Mouse (Mus musculus) midbrain, postnatal 0 days (tissue): ENCODE results near the gene Tbc1d24. TPM values are rescaled to one million over a fixed set of nuclear protein-coding genes. Genes with fewer than 3 reads are reported as not detected.

Experiments
- ATAC-seq: fragments of 200-750 bp; cut with Nextera tagmentation; 2 replicates; pipeline ENCODE4 v1.8.0; 2017; ENCODE audit warnings: moderate number of reproducible peaks, mild to moderate bottlenecking, moderate TSS enrichment, moderate library complexity; ENCODE audit not compliant: low FRiP score
- DNase-seq: peaks from one replicate; pipeline ENCODE4 v3.0.0-alpha.2; 2015; ENCODE audit warnings: low spot score
- H3K27ac ChIP-seq: fragments of 300-500 bp; sonication (generic); 2 replicates; pipeline ENCODE4 v1.5.1; 2014; ENCODE audit warnings: low read depth, mild to moderate bottlenecking, low read length, mixed read lengths
- H3K27me3 ChIP-seq: fragments of 300-500 bp; sonication (generic); 2 replicates; pipeline ENCODE4 v1.6.1; 2014; ENCODE audit warnings: low read length, control low read depth, mixed read lengths; ENCODE audit not compliant: insufficient read depth
- H3K36me3 ChIP-seq: fragments of 300-500 bp; sonication (generic); 2 replicates; pipeline ENCODE4 v1.6.1; 2014; ENCODE audit warnings: low read length, control low read depth, mixed read lengths; ENCODE audit not compliant: insufficient read depth
- H3K4me1 ChIP-seq: fragments of 300-500 bp; sonication (generic); 2 replicates; pipeline ENCODE4 v1.6.1; 2014; ENCODE audit warnings: mild to moderate bottlenecking, control low read depth, antibody characterized with exemption, low read length, mixed read lengths; ENCODE audit not compliant: insufficient read depth
- H3K4me2 ChIP-seq: fragments of 300-500 bp; sonication (generic); 2 replicates; pipeline ENCODE4 v1.6.1; 2014; ENCODE audit warnings: low read depth, mild to moderate bottlenecking, low read length, mixed read lengths; ENCODE audit not compliant: poor library complexity, severe bottlenecking
- H3K4me3 ChIP-seq: fragments of 300-500 bp; sonication (generic); 2 replicates; pipeline ENCODE4 v1.5.1; 2014; ENCODE audit warnings: low read depth, mild to moderate bottlenecking, low read length, moderate library complexity
- H3K9ac ChIP-seq: fragments of 300-500 bp; sonication (generic); replicated peaks from 2 replicates; pipeline ENCODE4 v1.6.1; 2014; ENCODE audit warnings: mild to moderate bottlenecking, low read length, moderate library complexity, mixed read lengths; ENCODE audit not compliant: poor library complexity, severe bottlenecking
- H3K9me3 ChIP-seq: fragments of 300-500 bp; sonication (generic); 2 replicates; pipeline ENCODE4 v1.6.1; 2016; ENCODE audit warnings: low read length, control low read depth
- CTCF ChIP-seq: IDR thresholded peaks from 2 replicates; pipeline ENCODE4 v1.5.1; 2016; ENCODE audit warnings: antibody characterized with exemption, mild to moderate bottlenecking
- WGBS: fragments of 180-500 bp; shearing (Covaris S2); extraction: QIAGEN DNeasy Blood & Tissue Kit; methylation state at CpG from one replicate; pipeline ENCODE4 v1.1.7; 2014; 5-methylcytosine and 5-hydroxymethylcytosine counted together
- polyA plus RNA-seq: library from polyadenylated mRNA; unstranded; fragments of >200 nt; fragmentation: Nextera tagmentation; extraction: Ambion mirVana; gene quantifications from 2 replicates; pipeline ENCODE4 v1.2.1, GENCODE M21; 2015
- total RNA-seq: library from RNA; depleted of rRNA; stranded (reverse); fragments of >200 nt; gene quantifications from 2 replicates; pipeline ENCODE4 v1.2.3, GENCODE M21; 2014

The Tbc1d24 gene
- total and polyA plus RNA-seq, 2 experiments from 2014 or later, result 27.6 to 146 TPM

DNA sequence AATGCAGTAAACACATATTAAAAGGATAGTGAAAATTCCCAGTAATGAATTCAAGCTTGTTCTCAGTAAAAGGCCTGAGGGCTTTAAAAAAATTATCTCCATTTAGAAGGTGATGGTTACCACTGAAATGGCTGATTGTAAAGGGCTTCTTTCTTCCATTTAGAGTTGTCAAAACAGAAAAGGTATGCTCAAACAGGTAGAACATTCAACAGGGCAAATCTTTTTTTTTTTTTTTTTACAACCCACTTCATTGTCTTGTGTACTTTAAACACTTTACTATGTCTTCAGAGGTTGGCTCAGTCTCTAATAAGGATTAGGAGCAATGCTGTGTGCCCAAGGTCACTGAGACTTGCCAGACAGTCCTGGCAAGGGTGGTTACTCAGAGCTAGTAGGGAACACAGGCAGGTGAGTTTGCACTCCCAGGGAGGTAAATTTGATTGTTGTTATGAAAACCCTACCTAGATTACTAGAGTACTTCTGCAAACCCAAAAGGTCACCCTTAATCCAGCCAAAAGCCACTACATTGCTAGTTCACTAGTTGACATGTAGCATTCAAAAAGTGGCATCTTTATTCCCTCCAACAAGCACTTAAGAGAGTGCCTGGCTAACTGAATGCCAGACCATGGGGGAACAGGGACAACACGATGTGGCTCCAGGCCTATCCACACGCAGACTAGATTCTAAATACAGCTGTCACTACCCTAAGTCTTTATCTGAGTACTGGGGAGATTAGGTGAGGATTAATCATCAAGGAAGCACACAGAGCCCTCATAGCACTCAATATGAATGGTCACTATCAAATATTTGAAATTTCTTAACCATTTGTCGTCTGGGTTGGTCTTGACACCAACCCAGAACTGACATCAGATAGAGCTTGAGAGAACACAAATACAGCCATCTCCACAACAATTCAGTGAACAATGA lies 1.5 kb downstream of the Tbc1d24 start:
- peak overlapping the region; percentile 69 for H3K4me3 ChIP-seq
- no peak overlapping the region for H3K9ac ChIP-seq
- peaks cover 53% of the 10 kb centered on the region for H3K4me1 ChIP-seq

DNA sequence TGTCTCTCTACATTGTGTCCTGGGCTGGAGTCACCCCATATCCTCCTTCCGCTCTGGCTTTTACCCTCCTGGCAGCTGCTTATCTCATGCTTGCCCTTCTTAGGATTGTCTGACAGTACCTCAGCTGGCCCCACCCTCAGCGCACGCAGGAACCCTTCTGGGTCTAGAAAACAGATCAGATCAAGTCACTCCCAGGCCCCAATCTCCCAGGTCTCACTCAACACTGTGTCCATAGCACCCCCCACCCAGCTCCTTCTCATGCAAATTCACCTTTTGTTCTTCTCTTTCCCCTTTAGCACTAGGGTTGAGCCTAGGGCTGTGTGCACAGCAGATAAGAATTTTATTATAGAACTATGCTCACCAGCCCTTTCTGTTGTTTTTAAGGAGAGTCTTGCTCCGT lies 2.3 kb downstream of the Tbc1d24 start:
- 36% methylated on average over 4 of the region's 4 CpGs for whole genome bisulfite sequencing
- no peak overlapping the region; the same call in 1 of the 2 replicates for H3K4me3 ChIP-seq
- H3K9ac ChIP-seq, result no peak overlapping the region
- peaks cover 45% of the 10 kb centered on the region for H3K4me1 ChIP-seq
- H3K36me3 ChIP-seq, result 0 out of 2 replicates have a peak, but pooled peaks cover 3% of the 10 kb centered on the region
- peak overlapping the region; percentile 79 for H3K4me2 ChIP-seq
- ATAC-seq (no peak), DNase-seq (no peak)
- no peaks in the 10 kb centered on the region for H3K9me3 ChIP-seq
- no peaks in the 10 kb centered on the region for H3K27me3 ChIP-seq
- TF ChIP-seq CTCF, result no peak
- H3K27ac ChIP-seq, result no peak overlapping the region

More for the DNA sequence above, 1.5 kb downstream of the Tbc1d24 start:
- no peaks in the 10 kb centered on the region for H3K27me3 ChIP-seq
- ATAC-seq, result no peak
- H3K9me3 ChIP-seq, result no peaks in the 10 kb centered on the region
- 0 out of 2 replicates have a peak, but pooled peaks cover 3% of the 10 kb centered on the region for H3K36me3 ChIP-seq
- H3K4me2 ChIP-seq, result peak overlapping the region; percentile 79
- no peak overlapping the region for H3K27ac ChIP-seq
- WGBS, result 59% methylated on average over 3 of the region's 3 CpGs
- DNase-seq, result no peak
- TF ChIP-seq CTCF, result no peak

DNA sequence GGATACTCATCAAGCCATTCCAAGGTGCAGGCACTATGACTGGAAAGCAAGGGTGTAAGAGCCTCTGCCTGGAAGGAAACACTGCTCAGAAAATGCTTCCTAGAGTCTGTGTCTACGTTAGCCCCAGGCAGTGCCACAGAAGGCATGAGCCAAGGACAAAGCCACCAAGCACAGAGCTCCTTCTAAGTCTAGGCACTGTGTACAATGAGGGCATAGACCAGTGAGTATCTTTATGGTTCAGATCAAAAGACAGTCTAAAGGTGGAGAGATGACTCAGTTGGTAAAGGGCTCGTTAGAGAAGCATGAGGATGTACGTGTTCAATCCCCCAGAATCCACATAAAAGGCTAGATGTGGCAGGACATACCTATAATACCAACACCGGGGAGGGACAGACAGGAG lies 4.3 kb downstream of the Tbc1d24 start:
- no peaks in the 10 kb centered on the region for H3K9me3 ChIP-seq
- DNase-seq, result no peak
- no peak overlapping the region for H3K4me2 ChIP-seq
- WGBS, result 75% methylated on average over 4 of the region's 4 CpGs
- H3K9ac ChIP-seq, result no peak overlapping the region
- ATAC-seq, result no peak
- peaks cover 29% of the 10 kb centered on the region for H3K4me1 ChIP-seq
- H3K36me3 ChIP-seq, result 0 out of 2 replicates have a peak, but pooled peaks cover 3% of the 10 kb centered on the region
- H3K27ac ChIP-seq, result no peak overlapping the region
- TF ChIP-seq CTCF, result no peak
- H3K27me3 ChIP-seq, result no peaks in the 10 kb centered on the region
- H3K4me3 ChIP-seq, result no peak overlapping the region

DNA sequence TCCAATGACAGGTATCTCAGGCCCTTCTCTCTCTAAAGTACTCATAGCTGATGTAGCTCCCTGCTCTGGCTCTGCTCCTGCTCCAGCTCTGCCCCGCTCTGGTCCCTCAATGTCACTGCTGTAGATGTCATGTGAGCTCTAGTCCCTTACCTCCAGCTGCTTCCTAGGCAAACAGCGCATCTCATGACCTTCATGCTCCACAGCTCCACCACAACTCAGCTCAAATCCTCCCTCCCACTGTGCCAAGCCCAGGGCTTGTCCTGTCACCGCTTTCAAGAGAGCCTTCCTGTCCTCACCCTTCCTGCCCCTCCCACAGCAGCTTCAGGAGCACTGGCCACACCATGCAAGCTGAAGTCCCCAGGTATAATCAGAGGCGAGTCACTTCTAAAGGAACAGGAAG lies 5.6 kb downstream of the Tbc1d24 start:
- TF ChIP-seq CTCF, result no peak
- Histone ChIP-seq H3K27me3 (no peaks in the 10 kb centered on the region), H3K9me3 (no peaks in the 10 kb centered on the region), H3K27ac (no peak overlapping the region), H3K4me1 (peaks cover 24% of the 10 kb centered on the region), H3K4me3 (no peak overlapping the region), H3K9ac (no peak overlapping the region), H3K4me2 (no peak overlapping the region), H3K36me3 (0 out of 2 replicates have a peak, but pooled peaks cover 3% of the 10 kb centered on the region)
- DNase-seq, result no peak
- WGBS, result 70% methylated on average over 4 of the region's 4 CpGs
- no peak for ATAC-seq

DNA sequence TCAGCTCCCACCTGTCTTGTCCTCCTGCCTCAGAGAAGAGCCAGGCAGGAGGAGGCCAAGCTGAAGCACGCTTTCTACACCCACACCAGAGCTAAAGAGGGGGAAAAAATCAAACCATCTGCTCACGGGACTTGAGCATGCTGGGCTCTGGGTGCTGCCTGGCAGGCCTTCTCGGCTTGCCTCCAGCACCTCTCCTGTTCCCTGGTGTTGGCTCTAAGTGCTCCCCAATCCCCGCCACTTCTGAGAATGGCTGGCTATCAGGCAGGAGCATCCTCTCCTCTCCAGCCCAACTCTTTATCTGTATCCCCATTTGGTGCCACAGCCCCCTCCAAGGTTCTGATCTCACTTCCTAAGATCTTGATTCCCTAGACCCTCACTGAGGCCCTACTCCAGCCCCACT lies 6.1 kb downstream of the Tbc1d24 start:
- no peaks in the 10 kb centered on the region for H3K27me3 ChIP-seq
- H3K4me3 ChIP-seq, result no peak overlapping the region
- 0 out of 2 replicates have a peak, but pooled peaks cover 3% of the 10 kb centered on the region for H3K36me3 ChIP-seq
- no peaks in the 10 kb centered on the region for H3K9me3 ChIP-seq
- H3K4me1 ChIP-seq, result peaks cover 19% of the 10 kb centered on the region
- TF ChIP-seq CTCF, result no peak
- ATAC-seq (no peak), DNase-seq (no peak)
- H3K9ac ChIP-seq, result no peak overlapping the region
- H3K4me2 ChIP-seq, result no peak overlapping the region
- 87% methylated on average over 4 of the region's 4 CpGs for WGBS
- H3K27ac ChIP-seq, result no peak overlapping the region
